Mouse (Mus musculus) CD4-positive, CD25-positive, alpha-beta regulatory T cell, adult 4 months (primary cell): ENCODE results near the gene Timp3. TPM values are rescaled to one million over a fixed set of nuclear protein-coding genes. Genes with fewer than 3 reads are reported as not detected.

Experiments used
- ATAC-seq: one replicate; pipeline ENCODE4 v1.8.0; 2017
- polyA plus RNA-seq, 2 experiments: library from polyadenylated mRNA; unstranded; fragments of 100-300 nt; shearing (Covaris generic); gene quantifications; one replicate each; pipeline ENCODE4 v1.2.1; 2017

Gene Timp3
- polyA plus RNA-seq, 2 experiments from 2014 or later: not detected

DNA sequence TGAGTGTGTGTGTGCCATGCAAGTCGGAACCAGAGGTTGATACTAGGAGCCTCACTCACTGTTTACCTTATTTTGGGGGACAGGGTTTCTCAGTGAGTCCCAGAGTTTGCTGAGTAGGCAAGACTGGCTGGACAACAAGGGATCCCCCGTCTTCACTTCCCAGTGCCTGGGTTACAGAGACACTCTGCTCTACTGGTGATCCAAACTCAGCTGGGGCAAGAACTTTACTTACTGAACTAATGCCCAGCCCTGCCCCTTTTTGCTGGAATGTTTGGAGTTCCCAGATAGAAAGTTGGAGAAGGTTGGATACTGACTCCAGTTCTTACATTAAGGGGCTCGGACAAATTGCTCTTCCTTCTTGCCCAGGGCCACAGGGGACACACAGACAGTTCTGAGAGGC lies 89.2 kb downstream of the Timp3 start:
- no peak for ATAC-seq

DNA sequence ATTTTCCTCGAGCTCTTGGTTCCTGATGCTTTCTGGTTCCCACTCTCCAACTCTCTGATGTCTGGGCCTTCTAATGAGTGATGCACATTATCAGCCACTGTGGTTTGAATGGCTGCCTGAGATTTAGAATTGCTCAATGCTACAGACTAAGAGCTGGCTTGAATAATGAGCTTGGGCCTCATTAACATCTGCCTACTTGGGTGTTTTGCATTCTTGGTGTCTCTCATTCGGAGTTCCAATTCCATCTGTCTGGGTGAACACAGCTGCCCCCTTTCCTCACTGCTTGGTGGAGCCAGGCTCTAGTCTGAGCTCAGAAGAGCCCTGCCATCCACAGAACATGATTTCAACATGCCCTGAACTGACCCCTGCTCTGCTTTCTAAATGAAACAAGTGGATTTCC lies 89.7 kb downstream of the Timp3 start:
- ATAC-seq: no peak

DNA sequence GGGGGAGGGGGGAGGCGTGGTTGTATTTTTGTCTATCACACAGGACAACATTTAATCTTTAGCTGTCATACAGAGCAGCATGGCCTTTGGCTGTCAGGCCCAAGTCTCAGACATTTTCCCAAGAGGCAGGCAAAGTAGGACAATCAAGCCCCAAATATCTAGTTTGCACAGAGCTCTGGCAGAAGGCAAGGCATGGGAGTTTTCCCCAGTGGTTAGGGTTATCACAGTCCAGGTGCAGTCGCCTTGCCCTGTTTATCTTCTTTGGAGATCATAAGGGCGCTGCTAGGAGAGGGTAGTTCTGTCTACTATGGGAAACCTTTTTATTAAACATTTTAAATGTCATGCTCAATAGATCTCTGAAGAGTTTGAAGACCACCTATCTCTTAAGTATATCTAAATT lies 92.2 kb downstream of the Timp3 start:
- no peak for ATAC-seq

DNA sequence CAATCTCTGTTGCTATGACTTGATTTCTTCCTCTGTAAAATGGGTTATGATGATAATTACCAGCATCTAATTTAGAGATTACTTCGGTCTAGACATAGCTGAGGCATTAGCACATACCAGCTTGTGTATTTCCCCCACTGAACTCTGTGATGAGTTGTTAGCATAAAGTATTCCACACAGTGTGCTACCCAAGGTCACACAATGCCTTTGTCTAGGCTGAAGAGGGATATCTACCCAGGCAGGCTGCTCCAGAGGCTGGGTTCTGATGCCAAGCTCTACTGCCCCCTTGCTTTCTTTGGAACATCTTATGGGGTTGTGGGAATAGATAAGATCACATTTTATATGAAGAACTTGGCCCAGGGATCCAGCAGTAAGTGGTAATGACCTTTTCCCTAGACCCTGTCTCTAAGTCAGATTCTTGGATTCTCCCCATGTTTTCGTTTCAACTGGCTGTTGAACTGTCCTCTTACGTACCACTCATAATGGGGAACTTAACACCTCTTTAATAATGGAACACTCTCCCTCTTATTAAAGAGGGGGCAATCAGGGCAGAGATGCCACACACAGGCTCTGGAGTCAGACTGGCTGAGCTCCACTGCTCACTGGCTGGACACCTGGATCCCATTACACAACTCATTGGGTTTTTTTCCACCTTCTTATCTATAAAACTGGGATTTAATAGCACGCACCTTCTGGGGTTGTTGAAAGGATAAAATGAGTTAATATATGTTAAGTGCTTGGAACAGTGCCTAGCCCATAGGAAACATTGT lies 97.6 kb downstream of the Timp3 start:
- ATAC-seq: no peak

DNA sequence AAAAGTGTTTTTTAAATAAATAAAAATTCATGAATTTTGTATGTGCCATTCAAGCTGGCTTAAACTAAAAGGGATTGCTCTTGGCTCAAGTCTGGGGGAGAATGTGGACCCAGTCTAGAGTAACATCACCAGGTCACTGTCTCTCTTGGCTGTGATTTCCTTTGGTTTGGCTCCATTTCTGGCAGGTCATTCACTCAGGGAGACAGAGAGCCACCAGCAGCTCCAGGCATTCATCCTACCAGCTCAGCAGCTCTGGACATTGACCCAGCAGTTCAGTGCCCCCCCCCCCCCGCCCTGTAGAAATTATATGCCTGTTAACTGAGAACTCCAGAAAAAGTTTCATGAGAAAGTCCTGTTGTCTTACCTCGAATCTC lies 98.2 kb downstream of the Timp3 start:
- ATAC-seq: no peak

Other genes starting within 250 kb of the Timp3 start
- gene Syn3, start 198.5 kb downstream of the Timp3 start, polyA plus RNA-seq: under 1 TPM in 1 of 2 experiments, not detected in 1; 0.22 TPM